Mouse (Mus musculus): ENCODE measurements at regions not wholly inside any gene's neighbourhood (a gene's known extent, or its start where the extent isn't known, plus 50 kb on each side); places are given as distances from the start of the nearest gene placed in this dataset.

DNA sequence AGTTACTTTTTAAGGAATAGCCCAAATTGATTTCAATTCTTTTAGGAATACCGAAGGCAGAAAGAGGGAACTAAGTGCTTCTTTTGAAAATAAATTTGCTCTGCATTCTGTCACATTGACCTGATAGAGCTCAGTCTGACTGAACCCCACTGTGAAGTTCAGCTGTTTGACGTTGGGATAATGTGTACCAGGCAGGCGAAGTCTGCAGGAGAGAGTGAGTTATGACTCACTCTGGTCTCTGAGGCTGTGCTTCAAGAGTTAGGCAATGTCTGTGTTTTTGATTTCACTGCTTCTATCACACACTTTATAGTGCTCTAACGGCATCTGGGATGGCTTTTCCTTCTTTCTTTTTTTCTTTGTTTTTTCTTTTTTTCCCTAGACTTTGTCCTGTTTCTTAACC is 283.5 kb downstream of the Naf1 start:
- Histone ChIP-seq H3K4me1 (replicated peaks; ENCODE audit: low read depth, low read length) (no peaks in the 10 kb centered on the region), H3K4me3 (replicated peaks; ENCODE audit: low read length) (no peak overlapping the region), H3K27me3 (ENCODE audit: insufficient read depth, low read length) (no peaks in the 10 kb centered on the region), H3K9me3 (ENCODE audit: low read length) (no peaks in the 10 kb centered on the region), H3K36me3 (ENCODE audit: insufficient read depth, low read length) (no peaks in the 10 kb centered on the region)
- TF ChIP-seq POU5F1 (IDR thresholded peaks at IDR 0.05; ENCODE audit: borderline replicate concordance, low read length) (no peak), CTCF (conservative IDR thresholded peaks at IDR 0.05; ENCODE audit: low read length) (no peak), NANOG (IDR thresholded peaks at IDR 0.05; ENCODE audit: borderline replicate concordance, low read length) (no peak)

GRCm38 (mm10) chr8:67181741-67182140 is 321.7 kb downstream of the Naf1 start:
- H3K36me3 ChIP-seq (ENCODE audit: insufficient read depth, low read length) = no peaks in the 10 kb centered on the region
- H3K4me1 ChIP-seq (replicated peaks; ENCODE audit: low read depth, low read length) = no peaks in the 10 kb centered on the region
- H3K27me3 ChIP-seq (ENCODE audit: insufficient read depth, low read length) = no peaks in the 10 kb centered on the region
- peaks cover 11% of the 10 kb centered on the region for H3K9me3 ChIP-seq (ENCODE audit: low read length)
- no peak for TF ChIP-seq NANOG (IDR thresholded peaks at IDR 0.05; ENCODE audit: borderline replicate concordance, low read length)
- no peak for TF ChIP-seq CTCF (conservative IDR thresholded peaks at IDR 0.05; ENCODE audit: low read length)
- TF ChIP-seq POU5F1 (IDR thresholded peaks at IDR 0.05; ENCODE audit: borderline replicate concordance, low read length) = no peak
- no peak overlapping the region for H3K4me3 ChIP-seq (replicated peaks; ENCODE audit: low read length)

GRCm38 (mm10) chr8:67199213-67199612 is 324.4 kb upstream of the Nat3 start:
- H3K4me3 ChIP-seq (replicated peaks; ENCODE audit: low read length) = no peak overlapping the region
- TF ChIP-seq NANOG (IDR thresholded peaks at IDR 0.05; ENCODE audit: borderline replicate concordance, low read length) (no peak), POU5F1 (IDR thresholded peaks at IDR 0.05; ENCODE audit: borderline replicate concordance, low read length) (no peak), CTCF (conservative IDR thresholded peaks at IDR 0.05; ENCODE audit: low read length) (no peak)
- H3K9me3 ChIP-seq (ENCODE audit: low read length) = no peaks in the 10 kb centered on the region
- no peaks in the 10 kb centered on the region for H3K36me3 ChIP-seq (ENCODE audit: insufficient read depth, low read length)
- H3K4me1 ChIP-seq (replicated peaks; ENCODE audit: low read depth, low read length) = no peaks in the 10 kb centered on the region
- H3K27me3 ChIP-seq (ENCODE audit: insufficient read depth, low read length) = no peaks in the 10 kb centered on the region

DNA sequence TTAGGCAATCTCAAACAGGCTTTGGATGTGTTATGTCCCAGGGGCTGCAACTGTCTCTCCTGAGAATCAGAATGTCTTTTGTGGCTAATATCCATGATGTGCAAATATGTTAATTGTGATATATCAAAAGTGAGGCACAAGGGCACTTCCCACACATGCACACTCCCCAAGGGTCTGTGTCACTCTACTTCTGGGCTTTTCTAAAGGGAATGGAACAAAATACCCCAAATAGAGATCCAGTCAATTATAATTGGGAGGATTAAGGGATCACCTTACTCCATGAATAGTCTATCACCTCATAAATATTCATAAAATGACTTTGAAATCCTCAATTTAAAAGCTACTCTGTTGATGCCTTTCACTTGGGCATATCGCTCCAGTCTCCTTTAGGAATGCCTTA is 317.6 kb upstream of the Nat3 start:
- no peaks in the 10 kb centered on the region for H3K27me3 ChIP-seq (ENCODE audit: insufficient read depth, low read length)
- H3K36me3 ChIP-seq (ENCODE audit: insufficient read depth, low read length) = no peaks in the 10 kb centered on the region
- H3K9me3 ChIP-seq (ENCODE audit: low read length) = no peaks in the 10 kb centered on the region
- TF ChIP-seq CTCF (conservative IDR thresholded peaks at IDR 0.05; ENCODE audit: low read length) (no peak), NANOG (IDR thresholded peaks at IDR 0.05; ENCODE audit: borderline replicate concordance, low read length) (no peak), POU5F1 (IDR thresholded peaks at IDR 0.05; ENCODE audit: borderline replicate concordance, low read length) (no peak)
- H3K4me1 ChIP-seq (replicated peaks; ENCODE audit: low read depth, low read length) = no peaks in the 10 kb centered on the region
- H3K4me3 ChIP-seq (replicated peaks; ENCODE audit: low read length) = no peak overlapping the region

- TF ChIP-seq CTCF (conservative IDR thresholded peaks at IDR 0.05; ENCODE audit: low read length) (no peak), NANOG (IDR thresholded peaks at IDR 0.05; ENCODE audit: borderline replicate concordance, low read length) (no peak), POU5F1 (IDR thresholded peaks at IDR 0.05; ENCODE audit: borderline replicate concordance, low read length) (no peak)
- H3K4me3 ChIP-seq (replicated peaks; ENCODE audit: low read length) = no peak overlapping the region
- H3K27me3 ChIP-seq (ENCODE audit: insufficient read depth, low read length) = no peaks in the 10 kb centered on the region
- no peaks in the 10 kb centered on the region for H3K9me3 ChIP-seq (ENCODE audit: low read length)
- H3K4me1 ChIP-seq (replicated peaks; ENCODE audit: low read depth, low read length) = no peaks in the 10 kb centered on the region
- no peaks in the 10 kb centered on the region for H3K36me3 ChIP-seq (ENCODE audit: insufficient read depth, low read length)
These were observed 291.5 kb upstream of the Nat3 start for GRCm38 (mm10) chr8:67231921-67232701.

DNA sequence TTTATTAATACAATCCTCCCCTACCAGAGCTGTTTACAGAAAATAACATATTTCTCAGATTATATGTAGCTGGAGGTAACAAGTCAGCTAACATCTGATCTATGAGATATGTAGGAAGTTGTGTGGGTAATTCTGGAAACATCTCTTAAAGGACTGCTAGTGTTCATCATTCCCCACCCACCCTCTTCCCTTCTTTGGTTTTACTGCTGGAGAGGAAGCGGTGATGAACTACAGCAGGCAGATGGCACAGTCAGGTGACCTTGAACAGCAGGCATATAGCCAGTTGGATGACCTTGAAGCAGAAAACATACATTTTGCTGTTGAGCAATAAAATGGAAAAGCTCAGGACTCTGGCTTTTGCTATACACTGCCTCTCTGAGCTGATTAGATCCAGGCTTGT is 284.7 kb upstream of the Nat3 start:
- no peaks in the 10 kb centered on the region for H3K27me3 ChIP-seq (ENCODE audit: insufficient read depth, low read length)
- TF ChIP-seq POU5F1 (IDR thresholded peaks at IDR 0.05; ENCODE audit: borderline replicate concordance, low read length) = no peak
- TF ChIP-seq CTCF (conservative IDR thresholded peaks at IDR 0.05; ENCODE audit: low read length) = no peak
- no peak for TF ChIP-seq NANOG (IDR thresholded peaks at IDR 0.05; ENCODE audit: borderline replicate concordance, low read length)
- no peak overlapping the region for H3K4me3 ChIP-seq (replicated peaks; ENCODE audit: low read length)
- H3K36me3 ChIP-seq (ENCODE audit: insufficient read depth, low read length) = no peaks in the 10 kb centered on the region
- no peaks in the 10 kb centered on the region for H3K9me3 ChIP-seq (ENCODE audit: low read length)
- no peaks in the 10 kb centered on the region for H3K4me1 ChIP-seq (replicated peaks; ENCODE audit: low read depth, low read length)

DNA sequence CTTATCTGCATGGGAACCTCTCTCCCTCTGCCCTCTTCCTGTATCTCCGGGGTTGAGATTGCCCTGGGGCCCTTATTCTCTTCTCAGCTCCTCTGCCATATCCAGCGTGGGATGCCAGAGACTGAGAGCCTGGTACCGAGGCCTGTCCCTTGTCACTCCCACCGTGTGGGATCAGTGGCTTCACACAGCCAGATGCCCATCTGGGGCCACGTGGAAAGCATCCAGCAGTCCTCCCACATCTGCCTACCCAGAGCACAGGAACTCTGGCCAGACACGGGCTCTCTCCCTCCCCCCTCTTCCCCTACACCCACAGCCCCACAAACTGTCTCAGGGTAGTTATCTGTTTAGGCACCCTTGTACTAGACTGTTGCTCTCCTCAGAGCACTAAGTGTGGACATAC is 244.9 kb upstream of the Nat3 start:
- H3K4me3 ChIP-seq (replicated peaks; ENCODE audit: low read length) = no peak overlapping the region
- no peaks in the 10 kb centered on the region for H3K36me3 ChIP-seq (ENCODE audit: insufficient read depth, low read length)
- H3K4me1 ChIP-seq (replicated peaks; ENCODE audit: low read depth, low read length) = no peaks in the 10 kb centered on the region
- H3K27me3 ChIP-seq (ENCODE audit: insufficient read depth, low read length) = no peaks in the 10 kb centered on the region
- TF ChIP-seq NANOG (IDR thresholded peaks at IDR 0.05; ENCODE audit: borderline replicate concordance, low read length) (no peak), CTCF (conservative IDR thresholded peaks at IDR 0.05; ENCODE audit: low read length) (no peak), POU5F1 (IDR thresholded peaks at IDR 0.05; ENCODE audit: borderline replicate concordance, low read length) (no peak)
- H3K9me3 ChIP-seq (ENCODE audit: low read length) = peaks cover 9% of the 10 kb centered on the region

GRCm38 (mm10) chr8:67279449-67279848 is 244.2 kb upstream of the Nat3 start:
- H3K4me3 ChIP-seq (replicated peaks; ENCODE audit: low read length) = no peak overlapping the region
- TF ChIP-seq CTCF (conservative IDR thresholded peaks at IDR 0.05; ENCODE audit: low read length) (no peak), NANOG (IDR thresholded peaks at IDR 0.05; ENCODE audit: borderline replicate concordance, low read length) (no peak), POU5F1 (IDR thresholded peaks at IDR 0.05; ENCODE audit: borderline replicate concordance, low read length) (no peak)
- H3K9me3 ChIP-seq (ENCODE audit: low read length) = peaks cover 11% of the 10 kb centered on the region
- no peaks in the 10 kb centered on the region for H3K4me1 ChIP-seq (replicated peaks; ENCODE audit: low read depth, low read length)
- no peaks in the 10 kb centered on the region for H3K27me3 ChIP-seq (ENCODE audit: insufficient read depth, low read length)
- H3K36me3 ChIP-seq (ENCODE audit: insufficient read depth, low read length) = no peaks in the 10 kb centered on the region

- no peak overlapping the region for H3K4me3 ChIP-seq (replicated peaks; ENCODE audit: low read length)
- H3K36me3 ChIP-seq (ENCODE audit: insufficient read depth, low read length) = no peaks in the 10 kb centered on the region
- H3K27me3 ChIP-seq (ENCODE audit: insufficient read depth, low read length) = no peaks in the 10 kb centered on the region
- TF ChIP-seq CTCF (conservative IDR thresholded peaks at IDR 0.05; ENCODE audit: low read length) = no peak
- no peak for TF ChIP-seq NANOG (IDR thresholded peaks at IDR 0.05; ENCODE audit: borderline replicate concordance, low read length)
- no peak for TF ChIP-seq POU5F1 (IDR thresholded peaks at IDR 0.05; ENCODE audit: borderline replicate concordance, low read length)
- no peaks in the 10 kb centered on the region for H3K4me1 ChIP-seq (replicated peaks; ENCODE audit: low read depth, low read length)
- no peaks in the 10 kb centered on the region for H3K9me3 ChIP-seq (ENCODE audit: low read length)
These were observed 213.2 kb upstream of the Nat3 start for GRCm38 (mm10) chr8:67310494-67310893.
